Mouse (Mus musculus) heart, postnatal 0 days (tissue): Measurements from ENCODE around the gene Ifna1.
A peak's percentile ranks its signal among the peaks of the same experiment; 100 is the strongest.

Experiments used
- CTCF ChIP-seq: IDR thresholded peaks from 2 replicates; pipeline ENCODE4 v1.5.1; 2016; ENCODE audit warnings: antibody characterized with exemption, control low read depth, low read depth
- EP300 ChIP-seq: IDR thresholded peaks from 2 replicates; pipeline ENCODE4 v1.6.1; 2016; ENCODE audit warnings: antibody characterized with exemption, low read depth

DNA sequence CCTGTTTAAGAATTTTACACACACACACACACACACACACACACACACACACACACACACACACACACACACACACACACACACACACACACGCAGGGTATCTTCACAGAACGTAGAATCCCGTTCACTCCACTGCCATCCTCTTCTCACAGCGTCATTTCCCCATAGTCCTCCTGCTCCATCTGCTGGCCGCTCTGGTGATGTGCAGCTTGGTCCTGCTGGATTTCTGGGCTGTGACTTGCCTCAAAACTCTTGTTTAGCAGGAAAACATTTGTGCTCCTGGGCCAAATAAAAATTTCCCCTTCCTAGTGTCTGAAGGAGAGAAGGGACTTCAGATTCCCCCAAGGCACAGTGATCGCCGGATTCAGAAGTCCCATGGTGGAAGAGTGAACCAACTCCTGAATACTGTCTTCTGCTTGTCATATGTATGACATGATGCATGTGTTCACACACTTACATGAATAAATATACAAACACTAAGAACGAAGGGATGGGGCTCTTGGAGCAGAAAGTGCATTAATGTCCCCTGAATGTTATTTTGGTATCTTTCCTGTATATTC lies 17.6 kb downstream of the Ifna1 start:
- TF ChIP-seq CTCF: peak; percentile 95
- TF ChIP-seq EP300: no peak
